Mouse (Mus musculus) CD4-positive helper T cell, adult 2 months (primary cell): Measurements from ENCODE around the gene Tmc7.

Experiments used
- DNase-seq: peaks from one replicate; pipeline ENCODE4 v3.0.0-alpha.2; 2012; ENCODE audit warnings: low read depth, missing footprints, low spot score

The Tmc7 gene

GRCm38 (mm10) chr7:118590726-118591305, 6.3 kb upstream of the Tmc7 start:
- no peak for DNase-seq

GRCm38 (mm10) chr7:118585856-118586255, 1.3 kb upstream of the Tmc7 start:
- DNase-seq: no peak

- DNase-seq: no peak
These were observed 390 bp upstream of the Tmc7 start for GRCm38 (mm10) chr7:118584926-118585325.

- no peak for DNase-seq
These were observed 715 bp downstream of the Tmc7 start for GRCm38 (mm10) chr7:118583821-118584220.

- no peak for DNase-seq
These were observed 4.6 kb downstream of the Tmc7 start for GRCm38 (mm10) chr7:118579938-118580337.

GRCm38 (mm10) chr7:118578269-118578668, 6.3 kb downstream of the Tmc7 start:
- no peak for DNase-seq

- no peak for DNase-seq
These were observed 12.5 kb downstream of the Tmc7 start for GRCm38 (mm10) chr7:118572039-118572438.

GRCm38 (mm10) chr7:118571350-118571749, 13.2 kb downstream of the Tmc7 start:
- no peak for DNase-seq

- DNase-seq: no peak
These were observed 15.4 kb downstream of the Tmc7 start for GRCm38 (mm10) chr7:118569121-118569543.

GRCm38 (mm10) chr7:118554290-118554689, 30.2 kb downstream of the Tmc7 start:
- no peak for DNase-seq

GRCm38 (mm10) chr7:118553881-118554280, 30.7 kb downstream of the Tmc7 start:
- DNase-seq: no peak

- DNase-seq: no peak
These were observed 37.1 kb downstream of the Tmc7 start for GRCm38 (mm10) chr7:118547451-118547850.

GRCm38 (mm10) chr7:118544128-118544527, 40.4 kb downstream of the Tmc7 start:
- no peak for DNase-seq

- DNase-seq: no peak
These were observed 49.5 kb downstream of the Tmc7 start for GRCm38 (mm10) chr7:118535076-118535475.

GRCm38 (mm10) chr7:118534326-118534725, 50.2 kb downstream of the Tmc7 start:
- DNase-seq: no peak

GRCm38 (mm10) chr7:118533178-118533578, 51.4 kb downstream of the Tmc7 start, which contains the start of gene Coq7:
Gene Coq7, minus strand, starts transcription at chr7:118533356.
- peak; percentile 98 for DNase-seq

GRCm38 (mm10) chr7:118532519-118533177, 51.9 kb downstream of the Tmc7 start:
- peak; percentile 98 for DNase-seq

GRCm38 (mm10) chr7:118526967-118527366, 57.6 kb downstream of the Tmc7 start:
- DNase-seq: no peak

- DNase-seq: no peak
These were observed 62.5 kb downstream of the Tmc7 start for GRCm38 (mm10) chr7:118522077-118522476.

GRCm38 (mm10) chr7:118519661-118520060, 64.9 kb downstream of the Tmc7 start:
- no peak for DNase-seq

GRCm38 (mm10) chr7:118518687-118519086, 65.8 kb downstream of the Tmc7 start:
- peak; percentile 68 for DNase-seq

- DNase-seq: no peak
These were observed 66.7 kb downstream of the Tmc7 start for GRCm38 (mm10) chr7:118517819-118518218.

GRCm38 (mm10) chr7:118508556-118508955, 76.0 kb downstream of the Tmc7 start:
- no peak for DNase-seq
